ENCODE assay signal across 11 mouse cellular contexts in genomic region chr14:79298314-79298992, GRCm38 (mm10). TPM values are rescaled to one million over a fixed set of nuclear protein-coding genes. Genes with fewer than 3 reads are reported as not detected.
DNase-seq lines count a peak whose midpoint lies in the region; ATAC-seq and TF ChIP-seq lines count a peak whose summit lies in the region.
"Had no signal": no experiment of that assay in that cellular context is flagged by ENCODE, and none has a peak within 500 bp of the region (broad histone marks: within the 10 kb centered on the region; RNA-seq: fewer than 3 reads in every experiment).

No protein-coding gene starts in this region.

- TF ChIP-seq EP300 in CH12.LX (IDR thresholded peaks at IDR 0.05; ENCODE audit: low read length): no peak

- no peak for ATAC-seq in kidney, embryonic 14.5 days (ENCODE audit: low FRiP score, low TSS enrichment)
- no peak for ATAC-seq in embryonic facial prominence, embryonic 14.5 days (ENCODE audit: low read depth)
- ATAC-seq in liver, embryonic 11.5 days (replicated peaks; ENCODE audit: low FRiP score): no peak

- in situ Hi-C loops in CH12.LX (cut with MboI; ENCODE audit: low pct_ligation_motif_present, low pct_unique_long_range_greater_than_20kb, low sequenced_read_pairs): no loop called here

- dilution Hi-C loops in CH12.LX (cut with MboI; ENCODE audit: extremely low pct_ligation_motif_present, extremely low pct_unique_long_range_greater_than_20kb, low sequenced_read_pairs): no loop called here

- no peaks in the 10 kb centered on the region for H3K27me3 ChIP-seq in kidney, adult 2 months (replicated peaks; ENCODE audit: control insufficient read depth, insufficient read depth, low read length)
- H3K27me3 ChIP-seq in kidney, embryonic 14.5 days (ENCODE audit: control insufficient read depth, insufficient read depth, low read length): peaks cover 9% of the 10 kb centered on the region; the same call in 1 of the 2 replicates
- peaks cover 17% of the 10 kb centered on the region for H3K27me3 ChIP-seq in CH12.LX (replicated peaks)
- H3K27me3 ChIP-seq in embryonic facial prominence, embryonic 14.5 days (replicated peaks; ENCODE audit: control insufficient read depth, insufficient read depth, low read length): peaks cover 5% of the 10 kb centered on the region; the same call in 1 of the 2 replicates
- H3K27me3 ChIP-seq in liver, embryonic 11.5 days (replicated peaks; ENCODE audit: control insufficient read depth, insufficient read depth, low read length): 0 out of 2 replicates have a peak, but pooled peaks cover 2% of the 10 kb centered on the region

- H3K9me3 ChIP-seq in kidney, embryonic 14.5 days (ENCODE audit: control insufficient read depth, low read length): no peaks in the 10 kb centered on the region
- H3K9me3 ChIP-seq in CH12.LX (replicated peaks; ENCODE audit: low read length): peaks cover 3% of the 10 kb centered on the region
- H3K9me3 ChIP-seq in embryonic facial prominence, embryonic 14.5 days (ENCODE audit: control insufficient read depth, low read length): no peaks in the 10 kb centered on the region
- H3K9me3 ChIP-seq in liver, embryonic 11.5 days (ENCODE audit: control insufficient read depth, low read length): no peaks in the 10 kb centered on the region

- no peak overlapping the region for H3K9ac ChIP-seq in kidney, embryonic 14.5 days (ENCODE audit: low read depth, low read length)
- H3K9ac ChIP-seq in CH12.LX (ENCODE audit: insufficient read depth, low read depth): no peak overlapping the region
- peak overlapping the region; percentile 37; the same call in 1 of the 2 replicates for H3K9ac ChIP-seq in embryonic facial prominence, embryonic 14.5 days (ENCODE audit: low read depth, low read length)
- H3K9ac ChIP-seq in liver, embryonic 11.5 days (ENCODE audit: low read depth, low read length): peak overlapping the region; percentile 31

- WGBS in kidney, adult 2 months: 56% methylated on average over 7 of the region's 7 CpGs
- 53% methylated on average over 7 of the region's 7 CpGs for WGBS in kidney, embryonic 14.5 days
- 44% methylated on average over 7 of the region's 7 CpGs for WGBS in embryonic facial prominence, embryonic 14.5 days
- WGBS in liver, embryonic 11.5 days: 51% methylated on average over 7 of the region's 7 CpGs

- H3K79me2 ChIP-seq in CH12.LX (replicated peaks; ENCODE audit: control insufficient read depth, extremely low read depth, insufficient read depth, poor library complexity, severe bottlenecking): no peaks in the 10 kb centered on the region

- no peak overlapping the region for H3K4me2 ChIP-seq in kidney, embryonic 14.5 days (replicated peaks; ENCODE audit: low read depth, low read length)
- no peak overlapping the region for H3K4me2 ChIP-seq in CH12.LX (ENCODE audit: insufficient read depth, low read depth, poor library complexity, severe bottlenecking)
- H3K4me2 ChIP-seq in embryonic facial prominence, embryonic 14.5 days (ENCODE audit: low read depth, low read length): peak overlapping the region; percentile 45
- H3K4me2 ChIP-seq in liver, embryonic 11.5 days: peak overlapping the region; percentile 85

- no peak for TF ChIP-seq POLR2A in kidney, adult 2 months (IDR thresholded peaks at IDR 0.05; ENCODE audit: low read depth, low read length)
- TF ChIP-seq POLR2A in CH12.LX (IDR thresholded peaks at IDR 0.05; ENCODE audit: low read depth, low read length): no peak

- peak overlapping the region; percentile 16; the same call in 1 of the 2 replicates for H3K4me3 ChIP-seq in kidney, adult 2 months (ENCODE audit: insufficient read depth, low read depth, low read length)
- H3K4me3 ChIP-seq in kidney, embryonic 14.5 days (ENCODE audit: low read length): no peak overlapping the region
- no peak overlapping the region for H3K4me3 ChIP-seq in CH12.LX (replicated peaks in 1 of 3; ENCODE audit: low read depth in 2 of 3, low read length in 2 of 3, poor library complexity in 1 of 3)
- H3K4me3 ChIP-seq in embryonic facial prominence, embryonic 14.5 days (ENCODE audit: low read depth, low read length): peak overlapping the region; percentile 18
- peak overlapping the region; percentile 70 for H3K4me3 ChIP-seq in liver, embryonic 11.5 days (ENCODE audit: low read depth, low read length)

- H3K36me3 ChIP-seq in kidney, adult 2 months (ENCODE audit: control insufficient read depth, insufficient read depth, low read length): no peaks in the 10 kb centered on the region; the same call in 1 of the 2 replicates
- no peaks in the 10 kb centered on the region for H3K36me3 ChIP-seq in kidney, embryonic 14.5 days (ENCODE audit: control insufficient read depth, insufficient read depth, low read length)
- no peaks in the 10 kb centered on the region for H3K36me3 ChIP-seq in CH12.LX (replicated peaks in 1 of 2; ENCODE audit: control insufficient read depth in 1 of 2, insufficient read depth in 1 of 2, low read length in 1 of 2)
- H3K36me3 ChIP-seq in embryonic facial prominence, embryonic 14.5 days (ENCODE audit: control insufficient read depth, insufficient read depth, low read length): no peaks in the 10 kb centered on the region
- no peaks in the 10 kb centered on the region for H3K36me3 ChIP-seq in liver, embryonic 11.5 days (ENCODE audit: control insufficient read depth, insufficient read depth, low read length)

- no peak for TF ChIP-seq RAD21 in CH12.LX (IDR thresholded peaks at IDR 0.05; ENCODE audit: low read depth, low read length)

- no peak for DNase-seq in kidney, adult 2 months
- DNase-seq in CH12.LX (ENCODE audit: extremely low read depth): no peak
- no peak for DNase-seq in embryonic facial prominence, embryonic 14.5 days (ENCODE audit: low spot score)
- DNase-seq in liver, embryonic 11.5 days (ENCODE audit: low spot score): no peak
- no peak for DNase-seq in yolk sac, embryonic 10.5 days (ENCODE audit: low spot score)
- DNase-seq in embryo, embryonic 11 days: no peak
- DNase-seq: heart, postnatal 36 days had no signal

- peak overlapping the region; percentile 45 for H3K27ac ChIP-seq in kidney, adult 2 months (ENCODE audit: insufficient read depth, low read depth, low read length)
- H3K27ac ChIP-seq in kidney, embryonic 14.5 days (ENCODE audit: low read depth, low read length): no peak overlapping the region
- H3K27ac ChIP-seq in CH12.LX (ENCODE audit: insufficient read depth, low read depth): no peak overlapping the region
- no peak overlapping the region for H3K27ac ChIP-seq in embryonic facial prominence, embryonic 14.5 days (replicated peaks; ENCODE audit: low read depth, low read length)
- H3K27ac ChIP-seq in liver, embryonic 11.5 days (ENCODE audit: low read depth, low read length): peak overlapping the region; percentile 57

- no peaks in the 10 kb centered on the region for H3K4me1 ChIP-seq in kidney, adult 2 months (ENCODE audit: control insufficient read depth, insufficient read depth, low read length)
- H3K4me1 ChIP-seq in kidney, embryonic 14.5 days (ENCODE audit: control insufficient read depth, insufficient read depth, low read length): peaks cover 8% of the 10 kb centered on the region; the same call in 1 of the 2 replicates
- peaks cover 10 to 51% of the 10 kb centered on the region in 2 experiments for H3K4me1 ChIP-seq in CH12.LX (ENCODE audit: control insufficient read depth in 1 of 2, insufficient read depth in 2 of 2)
- H3K4me1 ChIP-seq in embryonic facial prominence, embryonic 14.5 days (ENCODE audit: control insufficient read depth, insufficient read depth, low read length): peaks cover 33% of the 10 kb centered on the region
- peaks cover 64% of the 10 kb centered on the region for H3K4me1 ChIP-seq in liver, embryonic 11.5 days (replicated peaks; ENCODE audit: control insufficient read depth, insufficient read depth, low read length)

- TF ChIP-seq CTCF in kidney, adult 2 months (conservative IDR thresholded peaks at IDR 0.05; ENCODE audit: insufficient read depth, insufficient read length, low read depth, low read length): no peak
- TF ChIP-seq CTCF in CH12.LX (conservative IDR thresholded peaks at IDR 0.05 in 1 of 2, IDR thresholded peaks at IDR 0.05 in 1 of 2; ENCODE audit: low read depth in 2 of 2, low read length in 2 of 2): no peak

TF ChIP-seq in CH12.LX, 34 proteins besides CTCF, POLR2A, EP300 and RAD21:
- 0 out of 2 replicates have a peak, but pooled peaks have one; percentile 8 for TF ChIP-seq MXI1 (IDR thresholded peaks at IDR 0.05; ENCODE audit: low read depth, low read length)
- TF ChIP-seq NRF1 (IDR thresholded peaks at IDR 0.05; ENCODE audit: low read depth, low read length): no peak

RNA-seq across cellular contexts. Expression of gene Rgcc, which starts 3.0 kb away (rescaled TPM):
- 91.9 and 108 TPM in 2 replicates for polyA plus RNA-seq in kidney, adult 2 months (2012; rRNA removed)
- 22.7 and 26.0 TPM in 2 replicates for polyA plus RNA-seq in kidney, embryonic 14.5 days (2014; fragmentation: Nextera tagmentation; extraction: Ambion mirVana)
- total RNA-seq in CH12.LX (2012; rRNA removed): 1.6 and 2.2 TPM in 2 replicates
- 3.3 and 5.2 TPM in 2 replicates for total RNA-seq in CH12.LX (2014; rRNA removed)
- polyA plus RNA-seq in CH12.LX (2012; ENCODE audit: insufficient read length, low read depth): 1.2 and 2.3 TPM in 2 replicates
- 74.8 and 89.5 TPM in 2 replicates for polyA plus RNA-seq in embryonic facial prominence, embryonic 14.5 days (2014; fragmentation: Nextera tagmentation; extraction: Ambion mirVana)
- 233 and 245 TPM in 2 replicates for polyA plus RNA-seq in liver, embryonic 11.5 days (2014; fragmentation: Nextera tagmentation; extraction: Ambion mirVana)

RNA-seq across cellular contexts. Expression of gene Zfp957, which starts 51.3 kb away (rescaled TPM):
- polyA plus RNA-seq in kidney, adult 2 months (2012; rRNA removed): not detected in 2 replicates
- not detected in 2 replicates for polyA plus RNA-seq in kidney, embryonic 14.5 days (2014; fragmentation: Nextera tagmentation; extraction: Ambion mirVana)
- total RNA-seq in CH12.LX (2012; rRNA removed): not detected in 2 replicates
- not detected in 2 replicates for total RNA-seq in CH12.LX (2014; rRNA removed)
- not detected in 2 replicates for polyA plus RNA-seq in CH12.LX (2012; ENCODE audit: insufficient read length, low read depth)
- not detected in 2 replicates for polyA plus RNA-seq in embryonic facial prominence, embryonic 14.5 days (2014; fragmentation: Nextera tagmentation; extraction: Ambion mirVana)
- polyA plus RNA-seq in liver, embryonic 11.5 days (2014; fragmentation: Nextera tagmentation; extraction: Ambion mirVana): not detected in 2 replicates
- total RNA-seq: heart, postnatal 36 days; left cerebral cortex, postnatal 36 days had no signal
- polyA plus RNA-seq: brain, embryonic 14.5 days; spleen, adult 2 months had no signal

Comparison
In these comparisons a context has a peak if more than half of its experiments do, and no peak if none do; other contexts are left out.
1. H3K27ac ChIP-seq: peak in kidney, adult 2 months (single experiment) and liver, embryonic 11.5 days (single experiment); none in kidney, embryonic 14.5 days (single experiment), CH12.LX (single experiment) and embryonic facial prominence, embryonic 14.5 days (single experiment).
2. H3K4me3 ChIP-seq: peak in kidney, adult 2 months (single experiment), embryonic facial prominence, embryonic 14.5 days (single experiment) and liver, embryonic 11.5 days (single experiment); none in kidney, embryonic 14.5 days (single experiment) and CH12.LX (0 of 3).
3. H3K4me2 ChIP-seq: peak in embryonic facial prominence, embryonic 14.5 days (single experiment) and liver, embryonic 11.5 days (single experiment); none in kidney, embryonic 14.5 days (single experiment) and CH12.LX (single experiment).
4. H3K9ac ChIP-seq: peak in embryonic facial prominence, embryonic 14.5 days (single experiment) and liver, embryonic 11.5 days (single experiment); none in kidney, embryonic 14.5 days (single experiment) and CH12.LX (single experiment).